Mouse (Mus musculus) ES-E14 (cell line): ENCODE measurements around the gene Rab8b.

Experiments
- HCFC1 ChIP-seq: IDR thresholded peaks from 2 replicates; pipeline ENCODE4 v1.6.1; 2012; ENCODE audit warnings: low read length, inconsistent platforms, borderline replicate concordance; ENCODE audit not compliant: insufficient read depth
- MAFK ChIP-seq: IDR thresholded peaks from 2 replicates; pipeline ENCODE4 v1.6.1; 2014; ENCODE audit warnings: mild to moderate bottlenecking, low read depth, low read length, inconsistent platforms; ENCODE audit not compliant: insufficient read depth
- ZC3H11A ChIP-seq: IDR thresholded peaks from 2 replicates; pipeline ENCODE4 v1.6.1; 2012; ENCODE audit warnings: low read depth, mild to moderate bottlenecking, inconsistent platforms, low read length, borderline replicate concordance

- TF ChIP-seq MAFK = no peak
- TF ChIP-seq HCFC1 = no peak
- TF ChIP-seq ZC3H11A = no peak
These were observed 45.2 kb downstream of the Rab8b start for GRCm38 (mm10) chr9:66874297-66874696.
